Mouse (Mus musculus): ENCODE data around the gene Vmn2r104. TPM values are rescaled to one million over a fixed set of nuclear protein-coding genes. Genes with fewer than 3 reads are reported as not detected.

Gene Vmn2r104
- not detected in 2 replicates for polyA plus RNA-seq (2015; fragmentation: Nextera tagmentation; extraction: Ambion mirVana)

- no peak for ATAC-seq
- Histone ChIP-seq H3K4me2 (replicated peaks) (no peak within 1 kb of the TSS), H3K36me3 (no peaks in the 10 kb centered on the region), H3K4me3 (replicated peaks) (no peak within 1 kb of the TSS), H3K9ac (replicated peaks) (no peak within 1 kb of the TSS), H3K4me1 (replicated peaks) (no peaks in the 10 kb centered on the region), H3K27me3 (no peaks in the 10 kb centered on the region), H3K27ac (no peak within 1 kb of the TSS), H3K9me3 (peaks cover 44% of the 10 kb centered on the region)
- WGBS = 86% methylated on average over 1 of the region's 1 CpGs
Observed at GRCm38 (mm10) chr17:20048236-20048635, at the start of gene Vmn2r104. Vmn2r104 (minus strand) TSS chr17:20048336.

- 83% methylated on average over 6 of the region's 6 CpGs for WGBS
- Histone ChIP-seq H3K9me3 (peaks cover 9% of the 10 kb centered on the region), H3K27me3 (no peaks in the 10 kb centered on the region), H3K4me3 (replicated peaks) (no peak overlapping the region), H3K4me1 (replicated peaks) (no peaks in the 10 kb centered on the region), H3K27ac (no peak overlapping the region), H3K4me2 (replicated peaks) (no peak overlapping the region), H3K36me3 (no peaks in the 10 kb centered on the region), H3K9ac (replicated peaks) (no peak overlapping the region)
- ATAC-seq = no peak
Observed at GRCm38 (mm10) chr17:20074090-20074489, 26.0 kb upstream of the Vmn2r104 start.

GRCm38 (mm10) chr17:20071656-20072396, 23.7 kb upstream of the Vmn2r104 start:
- no peaks in the 10 kb centered on the region for H3K27me3 ChIP-seq
- no peaks in the 10 kb centered on the region for H3K36me3 ChIP-seq
- no peak overlapping the region for H3K27ac ChIP-seq
- no peaks in the 10 kb centered on the region for H3K4me1 ChIP-seq (replicated peaks)
- no peaks in the 10 kb centered on the region; the same call in 1 of the 2 replicates for H3K9me3 ChIP-seq
- ATAC-seq = no peak
- no peak overlapping the region for H3K9ac ChIP-seq (replicated peaks)
- WGBS = 93% methylated on average over 4 of the region's 4 CpGs
- H3K4me3 ChIP-seq (replicated peaks) = no peak overlapping the region
- no peak overlapping the region for H3K4me2 ChIP-seq (replicated peaks)

Other genes starting within 250 kb of the Vmn2r104 start
- gene Fpr-rs7, start 65.9 kb upstream of the Vmn2r104 start, polyA plus RNA-seq (2015; fragmentation: Nextera tagmentation; extraction: Ambion mirVana) = not detected in 2 replicates
- not detected in 2 replicates for gene Fpr-rs6, start 134.8 kb upstream of the Vmn2r104 start, polyA plus RNA-seq (2015; fragmentation: Nextera tagmentation; extraction: Ambion mirVana)
- not detected in 2 replicates for gene Vmn2r105, start 186.7 kb upstream of the Vmn2r104 start, polyA plus RNA-seq (2015; fragmentation: Nextera tagmentation; extraction: Ambion mirVana)
- gene Vmn2r106, start 237.2 kb upstream of the Vmn2r104 start, polyA plus RNA-seq (2015; fragmentation: Nextera tagmentation; extraction: Ambion mirVana) = not detected in 2 replicates

Data from midbrain, embryonic 13.5 days (tissue).